Mouse (Mus musculus): ENCODE data around the gene Atad1.
"Not testable (repeated sequence)": the region's sequence is repeated elsewhere in the genome, so short reads cannot be mapped to it uniquely, and the experiment has no call there.

The Atad1 gene

DNA sequence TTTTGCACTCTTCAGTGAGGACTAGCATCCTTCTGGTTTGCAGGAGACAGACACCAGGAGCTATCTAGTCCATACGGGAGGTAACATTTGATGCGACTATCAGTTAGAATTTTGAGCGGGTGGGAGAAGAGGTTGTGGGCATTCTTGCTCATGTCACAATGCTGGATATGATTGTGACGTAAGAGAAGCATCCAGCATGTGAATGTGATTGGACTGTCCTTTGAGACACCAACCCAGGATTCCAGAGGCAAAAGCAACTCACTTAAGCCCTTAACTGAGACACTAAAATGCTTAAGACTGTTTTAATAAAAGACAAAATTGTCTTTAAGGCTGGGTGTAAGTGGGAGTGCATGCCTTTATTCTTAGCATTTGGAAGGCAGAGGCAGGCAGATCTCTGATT, at the start of gene Atad1:
TSS of gene Atad1 (minus strand) at position 101 of the 400 bp plus-strand sequence.
- no peak for DNase-seq

GRCm38 (mm10) chr19:32788016-32788415, 48.4 kb upstream of the Atad1 start:
- DNase-seq: not testable (repeated sequence)

DNA sequence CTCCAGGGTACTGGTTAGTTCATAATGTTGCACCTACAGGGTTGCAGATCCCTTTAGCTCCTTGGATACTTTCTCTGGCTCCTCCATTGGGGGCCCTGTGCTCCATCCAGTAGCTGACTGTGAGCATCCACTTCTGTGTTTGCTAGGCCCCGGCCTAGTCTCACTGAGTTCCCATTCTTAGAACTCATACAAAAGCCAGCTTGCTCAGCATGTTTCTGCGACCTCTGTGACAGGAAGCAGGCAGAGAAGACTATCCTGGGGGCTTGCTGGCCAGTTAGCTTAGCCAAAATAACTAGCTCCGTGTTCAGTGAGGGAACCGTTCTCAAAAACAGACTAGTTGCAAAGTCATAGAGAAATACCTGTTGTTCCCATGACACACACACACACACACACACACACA, 47.8 kb upstream of the Atad1 start:
- not testable (repeated sequence) for DNase-seq

DNA sequence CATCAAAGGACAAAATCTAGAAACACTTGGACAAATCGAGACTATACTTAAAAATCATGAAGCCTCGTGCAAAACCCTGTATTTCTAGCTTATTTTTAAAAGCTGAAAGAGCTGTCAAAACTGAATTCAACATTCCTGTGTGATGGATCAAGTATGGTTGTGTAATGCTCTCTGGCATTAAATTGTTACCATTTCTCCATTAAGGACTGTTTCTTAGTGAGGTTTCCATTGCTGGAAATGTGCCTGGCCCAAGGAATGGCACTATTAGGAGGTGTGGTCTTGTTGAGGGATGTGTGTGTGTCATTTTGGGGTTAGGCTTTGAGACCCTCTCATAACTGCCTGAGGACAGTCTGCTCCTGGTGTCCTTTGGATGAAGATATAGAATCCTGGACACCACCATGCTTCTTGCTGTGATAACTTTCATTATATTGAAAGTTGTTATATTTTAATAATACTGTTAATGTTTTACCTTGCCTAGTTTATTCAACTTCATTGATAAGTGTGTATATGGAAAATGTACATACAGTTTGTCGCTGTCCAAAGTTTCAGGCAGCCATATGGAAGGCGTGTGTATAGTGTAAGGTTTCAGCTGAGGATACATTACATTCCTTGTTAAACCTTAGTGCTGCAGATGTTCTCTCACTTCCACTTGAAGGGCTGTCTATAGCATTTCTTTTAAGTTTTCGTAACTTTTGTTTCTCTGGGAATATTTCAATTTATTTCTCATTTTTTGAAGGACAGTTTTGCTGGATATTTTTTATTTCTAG, 41.9 kb upstream of the Atad1 start:
- DNase-seq: no peak

DNA sequence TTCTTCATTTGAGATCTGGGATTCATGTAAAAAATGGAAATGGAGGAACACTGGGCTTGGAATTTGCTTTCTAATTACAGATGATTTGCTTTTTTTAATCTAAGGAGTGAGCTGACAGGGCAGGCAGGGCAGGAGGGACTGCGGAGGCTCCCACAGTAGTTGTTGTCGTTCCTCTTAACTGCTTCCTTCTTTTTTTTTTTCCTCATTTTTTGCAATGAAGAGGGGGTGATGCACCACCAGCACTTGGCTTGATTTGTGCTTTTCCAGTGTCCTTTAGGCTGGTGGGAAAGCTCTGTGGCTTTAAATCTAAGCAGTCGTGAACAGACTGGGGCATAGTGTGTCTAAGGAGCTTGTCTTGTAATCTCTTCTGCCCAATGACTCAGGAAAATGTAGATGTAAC, 39.5 kb upstream of the Atad1 start:
- DNase-seq: no peak

- DNase-seq: no peak
These were observed 38.8 kb upstream of the Atad1 start for GRCm38 (mm10) chr19:32778411-32778810.

DNA sequence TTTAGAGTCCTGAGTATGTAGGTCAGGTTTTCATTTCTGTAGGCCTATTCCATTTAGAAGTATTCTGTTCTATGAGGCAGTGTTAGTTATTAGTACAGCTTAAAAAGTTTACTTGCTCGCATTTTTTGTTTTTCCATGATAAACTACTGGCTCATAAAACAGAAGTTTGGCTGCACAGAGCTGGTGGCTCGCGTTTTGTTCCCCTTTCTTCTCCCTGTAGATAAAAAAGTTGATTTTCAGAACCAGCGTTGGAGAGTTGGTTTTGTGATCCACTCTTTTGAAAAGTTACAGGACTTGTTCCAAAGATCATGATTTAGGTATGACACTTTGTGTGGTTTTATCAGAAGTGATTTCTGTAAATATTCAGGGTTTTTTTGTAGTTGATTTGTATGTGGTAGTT, 22.9 kb upstream of the Atad1 start:
- no peak for DNase-seq

DNA sequence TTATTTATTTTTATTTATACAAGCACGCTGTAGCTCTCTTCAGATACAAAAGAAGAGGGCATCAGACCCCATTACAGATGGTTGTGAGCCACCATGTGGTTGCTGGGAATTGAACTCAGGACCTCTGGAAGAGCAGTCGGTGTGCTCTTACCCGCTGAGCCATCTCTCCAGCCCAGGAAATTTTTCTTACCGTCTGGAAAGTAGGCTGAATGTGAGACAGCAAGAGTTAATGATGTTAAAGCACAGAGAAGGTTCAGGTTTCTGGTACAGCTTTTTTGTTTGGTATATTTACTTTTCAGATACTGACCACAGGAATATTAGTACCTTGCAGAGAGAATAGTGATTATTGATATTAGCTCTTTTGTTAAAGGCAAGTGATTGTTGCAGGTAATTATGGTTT, 21.6 kb upstream of the Atad1 start:
- no peak for DNase-seq

GRCm38 (mm10) chr19:32760499-32760898, 20.9 kb upstream of the Atad1 start:
- DNase-seq: no peak

DNA sequence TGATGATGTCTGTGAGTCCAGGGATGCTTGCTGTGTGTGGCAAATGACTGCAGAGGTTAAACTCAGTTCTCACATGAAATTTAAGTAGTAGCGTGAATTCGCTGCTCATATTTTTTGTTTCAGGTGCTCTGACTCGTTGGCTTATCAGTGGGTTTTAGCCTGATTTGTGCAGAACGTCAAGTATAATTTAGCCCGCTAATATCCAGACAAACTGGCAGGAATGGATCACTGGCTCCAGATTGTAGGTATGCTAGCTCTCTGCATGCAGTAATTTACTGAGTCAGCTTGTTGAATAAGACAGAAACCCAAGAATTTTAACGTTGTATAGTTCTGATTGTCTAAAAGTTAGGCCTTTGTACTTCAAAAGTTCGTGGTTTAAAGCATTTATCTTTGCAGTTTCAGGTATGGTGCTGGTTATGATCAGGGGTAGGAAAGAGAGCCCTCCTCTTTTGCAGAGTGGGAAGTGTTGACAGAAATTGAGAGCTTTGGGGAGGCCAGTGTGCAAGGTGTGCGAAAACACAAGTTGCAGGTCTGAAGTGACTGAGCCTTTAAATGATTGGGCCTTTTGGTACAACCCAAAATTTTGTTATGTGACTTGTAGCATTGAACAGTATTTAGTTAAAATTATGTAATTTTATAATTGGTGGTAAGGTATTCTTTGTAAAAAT, 19.9 kb upstream of the Atad1 start:
- peak; percentile 9 for DNase-seq

GRCm38 (mm10) chr19:32758793-32759161, 19.2 kb upstream of the Atad1 start:
- no peak for DNase-seq

- DNase-seq: peak; percentile 66
These were observed 18.5 kb upstream of the Atad1 start for GRCm38 (mm10) chr19:32757831-32758792.

DNA sequence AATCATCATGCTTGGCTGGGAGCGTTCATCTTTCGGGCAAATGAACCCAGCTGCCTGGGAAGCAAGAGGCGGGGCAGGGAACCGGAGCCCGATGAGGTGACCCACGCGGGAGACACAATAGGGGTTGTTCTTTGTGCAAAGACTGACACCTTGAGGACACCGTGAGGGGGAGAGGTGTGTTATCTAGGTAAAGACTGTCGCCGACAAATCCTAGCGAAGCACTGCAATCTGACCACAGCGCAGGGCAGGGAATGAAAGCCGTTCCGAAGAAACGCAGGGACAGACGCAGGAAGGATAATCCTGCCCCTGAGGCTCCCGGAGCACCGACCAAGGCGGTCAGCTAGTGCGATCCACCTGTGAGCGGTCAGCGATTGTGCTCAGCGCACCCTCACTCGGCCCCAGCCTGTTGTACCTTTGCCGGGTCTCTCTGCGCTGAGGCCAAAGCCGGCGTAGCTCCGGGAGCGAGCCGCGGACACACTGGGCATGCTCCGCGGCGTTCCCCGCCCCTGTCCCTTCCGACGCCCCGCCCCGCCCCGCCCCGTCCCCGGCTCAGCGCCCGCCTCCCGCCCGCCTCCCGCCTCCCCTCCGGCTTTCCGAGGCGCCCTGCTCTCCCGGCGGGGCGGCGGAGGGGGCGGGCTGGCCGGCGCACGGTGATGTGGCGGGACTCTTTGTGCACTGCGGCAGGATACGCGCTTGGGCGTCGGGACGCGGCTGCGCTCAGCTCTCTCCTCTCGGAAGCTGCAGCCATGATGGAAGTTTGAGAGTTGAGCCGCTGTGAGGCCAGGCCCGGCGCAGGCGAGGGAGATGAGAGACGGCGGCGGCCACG, 17.5 kb upstream of the Atad1 start, which contains the start of gene Pten:
TSS of gene Pten (plus strand) at position 598 of the 826 bp plus-strand sequence.
- DNase-seq: peak; percentile 97

DNA sequence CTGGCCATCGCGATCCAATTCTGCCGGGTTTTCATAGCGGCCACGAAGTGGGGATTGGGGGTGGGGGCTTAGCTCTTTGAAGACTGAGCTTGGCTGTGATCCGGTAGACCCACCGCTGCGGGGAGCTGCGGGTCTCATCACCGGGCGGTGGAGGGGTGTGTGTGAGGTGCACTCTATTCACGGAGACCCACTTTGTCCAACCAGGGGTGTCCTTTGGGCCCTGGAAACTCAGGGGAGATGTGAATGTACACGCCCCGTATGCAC, 17.0 kb upstream of the Atad1 start:
- no peak for DNase-seq

DNA sequence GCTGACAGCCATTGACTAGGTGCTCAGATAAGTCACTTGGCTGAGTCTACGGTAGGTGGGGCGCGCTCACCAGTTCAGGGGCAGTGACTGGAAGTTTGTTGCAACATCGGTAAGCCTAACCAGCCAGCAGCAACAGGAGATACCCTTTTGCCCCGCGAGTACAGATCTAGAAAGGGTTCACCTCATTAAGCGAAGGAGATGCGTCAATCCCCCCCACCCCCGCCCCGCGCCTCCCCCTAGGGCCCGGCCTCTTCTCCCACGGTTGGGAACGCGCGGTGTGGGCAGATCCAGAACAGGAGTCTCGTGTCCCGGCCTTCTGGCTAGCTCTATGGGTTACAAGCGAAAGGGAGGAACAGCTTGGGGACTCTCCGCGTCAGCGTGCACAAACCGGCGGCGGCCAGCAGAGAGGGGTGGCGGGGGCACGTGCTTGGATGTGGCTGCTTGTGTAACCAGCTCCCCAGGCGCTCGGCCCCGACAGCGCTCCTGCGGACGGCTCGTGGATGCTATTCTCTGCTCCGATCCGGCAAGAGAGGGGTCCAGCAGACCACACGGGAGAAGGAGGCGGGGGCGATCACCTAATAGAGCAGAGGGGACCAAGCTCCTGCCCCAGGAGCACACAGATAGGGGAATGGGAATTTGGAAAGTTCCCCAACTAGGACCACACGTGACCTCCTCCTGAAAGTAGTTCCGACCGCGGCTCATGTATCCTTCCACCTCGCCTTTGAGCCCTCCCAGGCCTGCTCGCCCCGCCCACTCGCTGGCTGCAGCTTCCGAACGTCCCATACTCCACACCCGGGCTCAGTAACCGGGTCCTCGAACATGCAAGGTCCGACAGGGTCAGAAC, 16.4 kb upstream of the Atad1 start:
- peak; percentile 97 for DNase-seq

- DNase-seq: no peak
These were observed 15.7 kb upstream of the Atad1 start for GRCm38 (mm10) chr19:32755104-32755791.

GRCm38 (mm10) chr19:32754188-32755000, 14.8 kb upstream of the Atad1 start:
- peak; percentile 33 for DNase-seq

- DNase-seq: no peak
These were observed 13.8 kb upstream of the Atad1 start for GRCm38 (mm10) chr19:32753386-32753785.

- no peak for DNase-seq
These were observed 12.8 kb upstream of the Atad1 start for GRCm38 (mm10) chr19:32752357-32752756.

- peak; percentile 61 for DNase-seq
These were observed 9.8 kb upstream of the Atad1 start for GRCm38 (mm10) chr19:32749425-32749824.

All from embryo, embryonic 11 days (tissue).